Mouse (Mus musculus) cerebellum, adult 2 months (tissue): ENCODE measurements around the gene Plxdc2. TPM values are rescaled to one million over a fixed set of nuclear protein-coding genes. Genes with fewer than 3 reads are reported as not detected.
"Not testable (repeated sequence)": the region's sequence is repeated elsewhere in the genome, so short reads cannot be mapped to it uniquely, and the experiment has no call there.

Experiments
- DNase-seq, 2 experiments: peaks; one replicate each; pipeline ENCODE4 v3.0.0; 2021
- H3K27ac ChIP-seq: fragments of 200-500 bp; 2 replicates; pipeline ENCODE4 v1.5.1; 2012; ENCODE audit warnings: low read length, control low read depth, inconsistent platforms; ENCODE audit not compliant: insufficient read depth
- H3K27me3 ChIP-seq: fragments of 200-500 bp; 2 replicates; pipeline ENCODE4 v1.6.1; 2012; ENCODE audit warnings: inconsistent platforms, mild to moderate bottlenecking, low read length, moderate library complexity; ENCODE audit not compliant: control insufficient read depth, insufficient read depth
- H3K4me1 ChIP-seq: fragments of 200-500 bp; 2 replicates; pipeline ENCODE4 v1.6.1; 2011; ENCODE audit warnings: low read length; ENCODE audit not compliant: control insufficient read depth, insufficient read depth
- H3K4me3 ChIP-seq: fragments of 200-500 bp; replicated peaks from 2 replicates; pipeline ENCODE3; 2011; ENCODE audit warnings: mild to moderate bottlenecking, low read depth, low read length, control low read depth; ENCODE audit not compliant: insufficient read depth
- CTCF ChIP-seq: fragments of 200-500 bp; IDR thresholded peaks from 2 replicates; pipeline ENCODE4 v1.5.1; 2011; ENCODE audit warnings: low read depth, mild to moderate bottlenecking, control low read depth, low read length, moderate library complexity, borderline replicate concordance; ENCODE audit not compliant: insufficient read depth
- POLR2A ChIP-seq: fragments of 200-500 bp; IDR thresholded peaks from 2 replicates; pipeline ENCODE4 v1.6.1; 2011; ENCODE audit warnings: low read length, control low read depth, borderline replicate concordance; ENCODE audit not compliant: insufficient read depth
- WGBS: fragments of 180-500 bp; shearing (Covaris S2); methylation state at CpG from one replicate; pipeline ENCODE4 v1.1.7; 2018; 5-methylcytosine and 5-hydroxymethylcytosine counted together
- polyA plus RNA-seq: library from polyadenylated mRNA; depleted of rRNA; stranded (reverse); fragments of >200 nt; gene quantifications from 2 replicates; pipeline ENCODE4 v1.2.3, GENCODE M21; 2012

Gene Plxdc2
- polyA plus RNA-seq, 1 experiment, result 19.1 TPM

GRCm38 (mm10) chr2:16741813-16742212, 385.7 kb downstream of the Plxdc2 start:
- H3K4me1 ChIP-seq, result no peaks in the 10 kb centered on the region
- DNase-seq, result no peak
- 68% methylated on average over 3 of the region's 3 CpGs for WGBS
- H3K27ac ChIP-seq, result no peak overlapping the region
- no peak overlapping the region for H3K4me3 ChIP-seq
- TF ChIP-seq POLR2A (no peak), CTCF (no peak)
- no peaks in the 10 kb centered on the region for H3K27me3 ChIP-seq

GRCm38 (mm10) chr2:16743568-16743967, 387.5 kb downstream of the Plxdc2 start:
- H3K4me1 ChIP-seq, result no peaks in the 10 kb centered on the region
- H3K4me3 ChIP-seq, result no peak overlapping the region
- TF ChIP-seq CTCF, result no peak
- TF ChIP-seq POLR2A, result no peak
- 81% methylated on average over 3 of the region's 3 CpGs for WGBS
- no peak overlapping the region for H3K27ac ChIP-seq
- no peak for DNase-seq
- H3K27me3 ChIP-seq, result no peaks in the 10 kb centered on the region

GRCm38 (mm10) chr2:16749302-16749909, 393.3 kb downstream of the Plxdc2 start:
- TF ChIP-seq POLR2A, result no peak
- TF ChIP-seq CTCF, result no peak
- no peaks in the 10 kb centered on the region for H3K27me3 ChIP-seq
- no peaks in the 10 kb centered on the region for H3K4me1 ChIP-seq
- H3K4me3 ChIP-seq, result no peak overlapping the region
- H3K27ac ChIP-seq, result no peak overlapping the region
- WGBS, result 82% methylated on average over 4 of the region's 4 CpGs
- DNase-seq, result no peak

GRCm38 (mm10) chr2:16757158-16757557, 401.1 kb downstream of the Plxdc2 start:
- no peaks in the 10 kb centered on the region for H3K27me3 ChIP-seq
- H3K27ac ChIP-seq, result no peak overlapping the region
- DNase-seq, result no peak
- no peaks in the 10 kb centered on the region for H3K4me1 ChIP-seq
- H3K4me3 ChIP-seq, result no peak overlapping the region
- TF ChIP-seq POLR2A, result no peak
- no peak for TF ChIP-seq CTCF
- 77% methylated on average over 2 of the region's 2 CpGs for WGBS

GRCm38 (mm10) chr2:16759766-16760165, 403.7 kb downstream of the Plxdc2 start:
- Histone ChIP-seq H3K4me3 (no peak overlapping the region), H3K27me3 (no peaks in the 10 kb centered on the region), H3K27ac (no peak overlapping the region), H3K4me1 (no peaks in the 10 kb centered on the region)
- WGBS, result 78% methylated on average over 2 of the region's 2 CpGs
- DNase-seq, result no peak
- TF ChIP-seq CTCF (no peak), POLR2A (no peak)

- WGBS, result 96% methylated on average over 5 of the region's 7 CpGs
- not testable (repeated sequence) for H3K4me3 ChIP-seq, H3K27me3 ChIP-seq, H3K27ac ChIP-seq, H3K4me1 ChIP-seq, DNase-seq
Measured at GRCm38 (mm10) chr2:16769149-16769548, 413.0 kb downstream of the Plxdc2 start.

GRCm38 (mm10) chr2:16773398-16774113, 417.5 kb downstream of the Plxdc2 start:
- DNase-seq, result no peak
- Histone ChIP-seq H3K4me3 (no peak overlapping the region), H3K4me1 (no peaks in the 10 kb centered on the region), H3K27ac (no peak overlapping the region), H3K27me3 (no peaks in the 10 kb centered on the region)
- 8% methylated on average over 1 of the region's 1 CpGs for WGBS
- no peak for TF ChIP-seq CTCF
- no peak for TF ChIP-seq POLR2A

- Histone ChIP-seq H3K4me1 (no peaks in the 10 kb centered on the region), H3K4me3 (no peak overlapping the region), H3K27me3 (no peaks in the 10 kb centered on the region), H3K27ac (no peak overlapping the region)
- WGBS, result 43% methylated on average over 3 of the region's 3 CpGs
- TF ChIP-seq CTCF (no peak), POLR2A (no peak)
- no peak for DNase-seq
Measured at GRCm38 (mm10) chr2:16774114-16774433, 418.0 kb downstream of the Plxdc2 start.
